ENCODE assay signal across 32 mouse cellular contexts in genomic region chr10:87906757-87907307, GRCm38 (mm10). TPM values are rescaled to one million over a fixed set of nuclear protein-coding genes. Genes with fewer than 3 reads are reported as not detected.
"Had no signal": no experiment of that assay in that cellular context is flagged by ENCODE, and none has a peak within 500 bp of the region (broad histone marks: within the 10 kb centered on the region; RNA-seq: fewer than 3 reads in every experiment).

No protein-coding gene starts in this region.

- H3K9ac ChIP-seq: limb, embryonic 12.5 days; limb, embryonic 13.5 days; limb, embryonic 15.5 days; liver, embryonic 13.5 days; liver, embryonic 14.5 days; liver, embryonic 15.5 days; lung, embryonic 14.5 days; lung, embryonic 15.5 days; midbrain, embryonic 12.5 days; midbrain, embryonic 13.5 days; midbrain, embryonic 15.5 days; neural tube, embryonic 12.5 days had no signal

- H3K36me3 ChIP-seq: limb, embryonic 10.5 days; limb, embryonic 12.5 days; limb, embryonic 13.5 days; limb, embryonic 15.5 days; liver, embryonic 13.5 days; liver, embryonic 15.5 days; lung, embryonic 15.5 days; midbrain, embryonic 10.5 days; midbrain, embryonic 12.5 days; midbrain, embryonic 13.5 days; midbrain, embryonic 15.5 days; neural tube, embryonic 12.5 days had no signal

- ATAC-seq: lung, postnatal 0 days; midbrain, embryonic 13.5 days; midbrain, embryonic 15.5 days; midbrain, embryonic 16.5 days had no signal

- H3K27ac ChIP-seq: left cerebral cortex, adult 2 months; limb, embryonic 10.5 days; limb, embryonic 12.5 days; limb, embryonic 13.5 days; limb, embryonic 15.5 days; liver, embryonic 13.5 days; liver, embryonic 14.5 days; liver, embryonic 15.5 days; lung, embryonic 15.5 days; macrophage; midbrain, embryonic 10.5 days; midbrain, embryonic 12.5 days; midbrain, embryonic 13.5 days; midbrain, embryonic 15.5 days; neural tube, embryonic 12.5 days had no signal

- H3K4me2 ChIP-seq: limb, embryonic 12.5 days; limb, embryonic 13.5 days; limb, embryonic 15.5 days; liver, embryonic 11.5 days; liver, embryonic 13.5 days; liver, embryonic 15.5 days; lung, embryonic 14.5 days; lung, embryonic 15.5 days; midbrain, embryonic 11.5 days; midbrain, embryonic 12.5 days; midbrain, embryonic 13.5 days; midbrain, embryonic 15.5 days; neural tube, embryonic 12.5 days had no signal

- H3K27me3 ChIP-seq: limb, embryonic 12.5 days; limb, embryonic 13.5 days; limb, embryonic 15.5 days; liver, embryonic 13.5 days; liver, embryonic 15.5 days; lung, embryonic 15.5 days; megakaryocyte, embryonic 14.5 days; midbrain, embryonic 12.5 days; midbrain, embryonic 13.5 days; midbrain, embryonic 15.5 days; neural tube, embryonic 12.5 days had no signal

- H3K4me1 ChIP-seq: limb, embryonic 12.5 days; liver, embryonic 13.5 days; liver, embryonic 15.5 days; megakaryocyte, embryonic 14.5 days; midbrain, embryonic 10.5 days; midbrain, embryonic 12.5 days; midbrain, embryonic 13.5 days; midbrain, embryonic 15.5 days; neural tube, embryonic 12.5 days had no signal

- DNase-seq: left cerebral cortex, postnatal 4 days; liver, embryonic 13.5 days; lung, adult 18-20 months; lung, adult 2 months; lung, embryonic 14.5 days; lung, postnatal 10 days; lung, postnatal 14 days; lung, postnatal 36 days; lung, postnatal 4 days; midbrain, embryonic 14.5 days had no signal

- H3K9me3 ChIP-seq: limb, embryonic 10.5 days; limb, embryonic 12.5 days; limb, embryonic 13.5 days; limb, embryonic 15.5 days; liver, embryonic 13.5 days; liver, embryonic 15.5 days; lung, embryonic 15.5 days; midbrain, embryonic 10.5 days; midbrain, embryonic 12.5 days; midbrain, embryonic 13.5 days; midbrain, embryonic 15.5 days; neural tube, embryonic 12.5 days had no signal

- H3K4me3 ChIP-seq: left cerebral cortex, adult 2 months; limb, embryonic 10.5 days; limb, embryonic 12.5 days; limb, embryonic 13.5 days; limb, embryonic 15.5 days; liver, embryonic 13.5 days; liver, embryonic 15.5 days; lung, embryonic 15.5 days; megakaryocyte, embryonic 14.5 days; midbrain, embryonic 10.5 days; midbrain, embryonic 12.5 days; midbrain, embryonic 13.5 days; midbrain, embryonic 15.5 days; myocyte; neural tube, embryonic 12.5 days had no signal

RNA-seq across cellular contexts. Expression of gene Igf1, which starts 48.8 kb away (rescaled TPM):
- total RNA-seq: megakaryocyte-erythroid progenitor cell, adult 5-6 weeks; monocyte, adult 5-6 weeks had no signal
